Mouse (Mus musculus): ENCODE results near the gene Syn3. TPM values are rescaled to one million over a fixed set of nuclear protein-coding genes. Genes with fewer than 3 reads are reported as not detected.

Gene Syn3
- polyA plus RNA-seq, 1 experiment = 0.75 TPM

GRCm38 (mm10) chr10:86344654-86345053, 154.0 kb downstream of the Syn3 start:
- Histone ChIP-seq H3K4me3 (ENCODE audit: low read depth, low read length) (no peak overlapping the region), H3K4me1 (ENCODE audit: control insufficient read depth, insufficient read depth, insufficient read length, low read length) (peaks cover 50% of the 10 kb centered on the region; the same call in 1 of the 2 replicates), H3K27me3 (ENCODE audit: control insufficient read depth, insufficient read depth, low read length) (no peaks in the 10 kb centered on the region), H3K27ac (ENCODE audit: insufficient read depth, low read depth, low read length) (no peak overlapping the region), H3K36me3 (ENCODE audit: control insufficient read depth, insufficient read depth, low read length) (no peaks in the 10 kb centered on the region)
- WGBS = 67% methylated on average over 6 of the region's 6 CpGs
- TF ChIP-seq CTCF (IDR thresholded peaks at IDR 0.05; ENCODE audit: extremely low read depth, insufficient read length, insufficient replicate concordance, low read depth, low read length) (no peak), POLR2A (IDR thresholded peaks at IDR 0.05; ENCODE audit: low read depth, low read length) (no peak)

- 83% methylated on average over 7 of the region's 7 CpGs for WGBS
- H3K4me3 ChIP-seq (ENCODE audit: low read depth, low read length) = no peak overlapping the region
- no peaks in the 10 kb centered on the region for H3K36me3 ChIP-seq (ENCODE audit: control insufficient read depth, insufficient read depth, low read length)
- no peak for TF ChIP-seq POLR2A (IDR thresholded peaks at IDR 0.05; ENCODE audit: low read depth, low read length)
- TF ChIP-seq CTCF (IDR thresholded peaks at IDR 0.05; ENCODE audit: extremely low read depth, insufficient read length, insufficient replicate concordance, low read depth, low read length) = no peak
- peaks cover 56% of the 10 kb centered on the region; the same call in 1 of the 2 replicates for H3K4me1 ChIP-seq (ENCODE audit: control insufficient read depth, insufficient read depth, insufficient read length, low read length)
- no peak overlapping the region for H3K27ac ChIP-seq (ENCODE audit: insufficient read depth, low read depth, low read length)
- H3K27me3 ChIP-seq (ENCODE audit: control insufficient read depth, insufficient read depth, low read length) = no peaks in the 10 kb centered on the region
These were observed 154.8 kb downstream of the Syn3 start for GRCm38 (mm10) chr10:86343931-86344330.

GRCm38 (mm10) chr10:86343362-86343761, 155.3 kb downstream of the Syn3 start:
- H3K36me3 ChIP-seq (ENCODE audit: control insufficient read depth, insufficient read depth, low read length) = no peaks in the 10 kb centered on the region
- H3K4me3 ChIP-seq (ENCODE audit: low read depth, low read length) = no peak overlapping the region
- H3K27ac ChIP-seq (ENCODE audit: insufficient read depth, low read depth, low read length) = no peak overlapping the region
- 63% methylated on average over 6 of the region's 6 CpGs for WGBS
- peaks cover 57% of the 10 kb centered on the region; the same call in 1 of the 2 replicates for H3K4me1 ChIP-seq (ENCODE audit: control insufficient read depth, insufficient read depth, insufficient read length, low read length)
- TF ChIP-seq POLR2A (IDR thresholded peaks at IDR 0.05; ENCODE audit: low read depth, low read length) (no peak), CTCF (IDR thresholded peaks at IDR 0.05; ENCODE audit: extremely low read depth, insufficient read length, insufficient replicate concordance, low read depth, low read length) (no peak)
- H3K27me3 ChIP-seq (ENCODE audit: control insufficient read depth, insufficient read depth, low read length) = no peaks in the 10 kb centered on the region

GRCm38 (mm10) chr10:86342713-86343112, 156.0 kb downstream of the Syn3 start:
- H3K36me3 ChIP-seq (ENCODE audit: control insufficient read depth, insufficient read depth, low read length) = no peaks in the 10 kb centered on the region
- no peak overlapping the region for H3K4me3 ChIP-seq (ENCODE audit: low read depth, low read length)
- 27% methylated on average over 7 of the region's 7 CpGs for WGBS
- no peaks in the 10 kb centered on the region for H3K27me3 ChIP-seq (ENCODE audit: control insufficient read depth, insufficient read depth, low read length)
- TF ChIP-seq CTCF (IDR thresholded peaks at IDR 0.05; ENCODE audit: extremely low read depth, insufficient read length, insufficient replicate concordance, low read depth, low read length) (no peak), POLR2A (IDR thresholded peaks at IDR 0.05; ENCODE audit: low read depth, low read length) (no peak)
- no peak overlapping the region; the same call in 1 of the 2 replicates for H3K27ac ChIP-seq (ENCODE audit: insufficient read depth, low read depth, low read length)
- peaks cover 57% of the 10 kb centered on the region; the same call in 1 of the 2 replicates for H3K4me1 ChIP-seq (ENCODE audit: control insufficient read depth, insufficient read depth, insufficient read length, low read length)

- TF ChIP-seq POLR2A (IDR thresholded peaks at IDR 0.05; ENCODE audit: low read depth, low read length) = no peak
- no peak for TF ChIP-seq CTCF (IDR thresholded peaks at IDR 0.05; ENCODE audit: extremely low read depth, insufficient read length, insufficient replicate concordance, low read depth, low read length)
- 78% methylated on average over 4 of the region's 4 CpGs for WGBS
- H3K4me3 ChIP-seq (ENCODE audit: low read depth, low read length) = no peak overlapping the region
- H3K27me3 ChIP-seq (ENCODE audit: control insufficient read depth, insufficient read depth, low read length) = no peaks in the 10 kb centered on the region
- H3K36me3 ChIP-seq (ENCODE audit: control insufficient read depth, insufficient read depth, low read length) = no peaks in the 10 kb centered on the region
- H3K27ac ChIP-seq (ENCODE audit: insufficient read depth, low read depth, low read length) = no peak overlapping the region
- H3K4me1 ChIP-seq (ENCODE audit: control insufficient read depth, insufficient read depth, insufficient read length, low read length) = peaks cover 57% of the 10 kb centered on the region; the same call in 1 of the 2 replicates
These were observed 156.5 kb downstream of the Syn3 start for GRCm38 (mm10) chr10:86342151-86342550.

- TF ChIP-seq CTCF (IDR thresholded peaks at IDR 0.05; ENCODE audit: extremely low read depth, insufficient read length, insufficient replicate concordance, low read depth, low read length) (no peak), POLR2A (IDR thresholded peaks at IDR 0.05; ENCODE audit: low read depth, low read length) (no peak)
- no peaks in the 10 kb centered on the region for H3K27me3 ChIP-seq (ENCODE audit: control insufficient read depth, insufficient read depth, low read length)
- WGBS = 64% methylated on average over 8 of the region's 8 CpGs
- peaks cover 57% of the 10 kb centered on the region; the same call in 1 of the 2 replicates for H3K4me1 ChIP-seq (ENCODE audit: control insufficient read depth, insufficient read depth, insufficient read length, low read length)
- H3K36me3 ChIP-seq (ENCODE audit: control insufficient read depth, insufficient read depth, low read length) = no peaks in the 10 kb centered on the region
- H3K4me3 ChIP-seq (ENCODE audit: low read depth, low read length) = no peak overlapping the region
- H3K27ac ChIP-seq (ENCODE audit: insufficient read depth, low read depth, low read length) = peak overlapping the region; percentile 20; the same call in 1 of the 2 replicates
These were observed 157.1 kb downstream of the Syn3 start for GRCm38 (mm10) chr10:86341589-86341988.

GRCm38 (mm10) chr10:86340991-86341527, 157.6 kb downstream of the Syn3 start:
- TF ChIP-seq CTCF (IDR thresholded peaks at IDR 0.05; ENCODE audit: extremely low read depth, insufficient read length, insufficient replicate concordance, low read depth, low read length) (no peak), POLR2A (IDR thresholded peaks at IDR 0.05; ENCODE audit: low read depth, low read length) (no peak)
- 69% methylated on average over 3 of the region's 3 CpGs for WGBS
- no peaks in the 10 kb centered on the region for H3K36me3 ChIP-seq (ENCODE audit: control insufficient read depth, insufficient read depth, low read length)
- peaks cover 54% of the 10 kb centered on the region; the same call in 1 of the 2 replicates for H3K4me1 ChIP-seq (ENCODE audit: control insufficient read depth, insufficient read depth, insufficient read length, low read length)
- no peak overlapping the region for H3K4me3 ChIP-seq (ENCODE audit: low read depth, low read length)
- no peaks in the 10 kb centered on the region for H3K27me3 ChIP-seq (ENCODE audit: control insufficient read depth, insufficient read depth, low read length)
- H3K27ac ChIP-seq (ENCODE audit: insufficient read depth, low read depth, low read length) = peak overlapping the region; percentile 20

Measured in small intestine, adult 2 months (tissue).